Mouse (Mus musculus) myocyte (in vitro differentiated cells): ENCODE measurements at regions not wholly inside any gene's neighbourhood (a gene's known extent, or its start where the extent isn't known, plus 50 kb on each side); places are given as distances from the start of the nearest gene placed in this dataset.

Experiments
- H3K27me3 ChIP-seq: one replicate; pipeline ENCODE4 v1.6.1; 2011; ENCODE audit not compliant: control insufficient read depth, insufficient read depth, insufficient read length
- H3K36me3 ChIP-seq: one replicate; pipeline ENCODE4 v1.6.1; 2011; ENCODE audit not compliant: control insufficient read depth, insufficient read depth
- H3K4me2 ChIP-seq: one replicate; pipeline ENCODE4 v1.6.1; 2011; ENCODE audit warnings: low read depth, control low read depth
- H3K4me3 ChIP-seq: one replicate; pipeline ENCODE4 v1.5.1; 2011; ENCODE audit warnings: mild to moderate bottlenecking, control low read depth, moderate library complexity
- H3K79me2 ChIP-seq: one replicate; pipeline ENCODE4 v1.6.1; 2011; ENCODE audit not compliant: control insufficient read depth, insufficient read depth
- H3ac ChIP-seq: one replicate; pipeline ENCODE4 v1.6.1; 2011; ENCODE audit not compliant: control insufficient read depth, insufficient read length
- CEBPB ChIP-seq: IDR thresholded peaks from 2 replicates; pipeline ENCODE4 v1.6.1; 2011; ENCODE audit warnings: mild to moderate bottlenecking, moderate library complexity; ENCODE audit not compliant: poor library complexity, insufficient read depth, severe bottlenecking
- E2F4 ChIP-seq: IDR thresholded peaks from one replicate; pipeline ENCODE4 v1.6.1; 2011; ENCODE audit warnings: mild to moderate bottlenecking, control low read depth, moderate library complexity; ENCODE audit not compliant: insufficient read depth
- MAX ChIP-seq: IDR thresholded peaks from one replicate; pipeline ENCODE4 v1.6.1; 2011; ENCODE audit warnings: low read depth, mild to moderate bottlenecking, control low read depth
- MYOD1 ChIP-seq, 3 experiments: IDR thresholded peaks; one replicate each; pipeline ENCODE4 v1.6.1; 2011; ENCODE audit warnings: control low read depth in 2 of 3, low read depth in 2 of 3, mild to moderate bottlenecking in 2 of 3, moderate library complexity in 1 of 3; ENCODE audit not compliant: insufficient read length in 2 of 3, control insufficient read depth in 1 of 3
- MYOG ChIP-seq, 3 experiments: IDR thresholded peaks; one replicate each; pipeline ENCODE4 v1.6.1; 2011; ENCODE audit warnings: control low read depth in 2 of 3, low read depth in 2 of 3, mild to moderate bottlenecking in 2 of 3; ENCODE audit not compliant: insufficient read length in 2 of 3, control insufficient read depth in 1 of 3, insufficient read depth in 1 of 3
- POLR2A ChIP-seq: IDR thresholded peaks from one replicate; pipeline ENCODE4 v1.6.1; 2011; ENCODE audit warnings: low read depth, mild to moderate bottlenecking, control low read depth, moderate library complexity; ENCODE audit not compliant: insufficient read length
- POLR2AphosphoS2 ChIP-seq: IDR thresholded peaks from one replicate; pipeline ENCODE4 v1.6.1; 2011; ENCODE audit warnings: low read depth, control low read depth; ENCODE audit not compliant: insufficient read length
- REST ChIP-seq: IDR thresholded peaks from one replicate; pipeline ENCODE4 v1.6.1; 2011; ENCODE audit warnings: mild to moderate bottlenecking, control low read depth, moderate library complexity; ENCODE audit not compliant: insufficient read depth, insufficient read length
- SRF ChIP-seq: IDR thresholded peaks from one replicate; pipeline ENCODE4 v1.6.1; 2011; ENCODE audit warnings: low read depth; ENCODE audit not compliant: control insufficient read depth, insufficient read length
- TCF12 ChIP-seq: IDR thresholded peaks from one replicate; pipeline ENCODE4 v1.6.1; 2011; ENCODE audit warnings: mild to moderate bottlenecking, control low read depth; ENCODE audit not compliant: poor library complexity, insufficient read depth, severe bottlenecking
- TCF3 ChIP-seq: IDR thresholded peaks from one replicate; pipeline ENCODE4 v1.6.1; 2011; ENCODE audit warnings: low read depth, control low read depth; ENCODE audit not compliant: insufficient read length
- USF1 ChIP-seq: IDR thresholded peaks from one replicate; pipeline ENCODE4 v1.6.1; 2011; ENCODE audit warnings: low read depth, mild to moderate bottlenecking, control low read depth, moderate library complexity

DNA sequence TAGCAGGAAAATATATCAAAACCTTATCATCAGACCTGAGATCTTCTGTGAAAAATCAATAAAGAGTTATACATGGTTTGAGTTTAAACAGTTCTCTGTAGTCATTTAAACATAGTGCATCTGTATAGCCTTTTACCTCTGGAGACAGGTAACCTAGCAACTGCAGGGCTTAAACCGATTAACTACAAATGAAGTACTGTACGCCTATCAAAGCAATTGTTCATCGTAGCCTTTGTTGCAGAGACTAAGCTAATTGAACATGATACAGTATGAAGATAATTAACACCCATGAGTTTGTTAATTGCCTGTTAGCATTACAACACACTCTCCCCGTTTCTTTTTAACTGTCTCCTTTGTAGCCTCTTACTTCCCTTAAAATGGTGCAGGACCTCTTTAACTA, 128.2 kb downstream of the Lnpk start:
- TF ChIP-seq POLR2A (no peak), TCF3 (no peak), E2F4 (no peak), REST (no peak), CEBPB (no peak), USF1 (no peak), MYOD1 (IDR thresholded peaks at IDR 0.05; ENCODE audit: control insufficient read depth in 1 of 3, insufficient read length in 2 of 3, low read depth in 2 of 3) (no peak), POLR2AphosphoS2 (no peak), MYOG (IDR thresholded peaks at IDR 0.05; ENCODE audit: control insufficient read depth in 1 of 3, insufficient read depth in 1 of 3, insufficient read length in 2 of 3, low read depth in 2 of 3) (no peak), TCF12 (no peak), SRF (no peak), MAX (no peak)
- Histone ChIP-seq H3ac (no peak overlapping the region), H3K36me3 (no peaks in the 10 kb centered on the region), H3K4me2 (no peak overlapping the region), H3K79me2 (no peaks in the 10 kb centered on the region), H3K4me3 (no peak overlapping the region), H3K27me3 (no peaks in the 10 kb centered on the region)

DNA sequence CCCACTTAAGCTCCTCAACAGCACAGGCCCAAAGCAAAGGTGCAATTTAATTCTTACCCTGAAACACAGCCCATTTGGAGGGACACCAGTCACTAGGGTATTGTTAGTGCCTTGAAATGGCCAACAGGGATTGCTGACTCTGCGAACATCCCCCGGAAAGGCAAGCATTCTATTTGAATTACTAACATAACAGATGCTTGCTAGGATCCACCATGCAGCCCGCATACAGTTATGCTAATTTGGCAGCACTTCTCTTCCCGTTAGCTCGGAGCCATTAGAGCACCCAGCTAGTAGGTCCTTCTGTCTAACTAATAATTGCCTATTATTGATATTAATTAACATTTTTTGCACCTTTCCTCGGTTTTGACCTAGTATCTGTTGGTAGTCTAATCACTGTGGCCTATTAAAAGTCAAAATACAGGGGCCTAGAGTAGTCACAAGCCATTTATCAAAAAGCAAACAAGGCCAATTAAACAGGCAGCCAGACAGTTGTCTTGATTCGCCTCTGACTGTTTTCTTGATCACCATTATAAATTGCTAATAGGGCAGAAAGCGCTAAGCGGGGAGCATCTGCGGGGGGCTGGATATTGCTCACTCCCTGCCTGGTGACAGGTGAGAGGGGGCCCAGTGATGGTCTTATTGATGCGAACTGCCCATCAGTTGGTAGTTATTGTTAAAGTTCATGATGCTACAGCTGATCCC, 129.0 kb downstream of the Lnpk start:
- Histone ChIP-seq H3K4me3 (no peak overlapping the region), H3K4me2 (no peak overlapping the region), H3K36me3 (no peaks in the 10 kb centered on the region), H3ac (no peak overlapping the region), H3K27me3 (no peaks in the 10 kb centered on the region), H3K79me2 (no peaks in the 10 kb centered on the region)
- TF ChIP-seq MAX (no peak), MYOG (IDR thresholded peaks at IDR 0.05; ENCODE audit: control insufficient read depth in 1 of 3, insufficient read depth in 1 of 3, insufficient read length in 2 of 3, low read depth in 2 of 3) (no peak), SRF (no peak), POLR2AphosphoS2 (no peak), REST (no peak), USF1 (no peak), TCF12 (no peak), POLR2A (no peak), TCF3 (no peak), CEBPB (no peak)

DNA sequence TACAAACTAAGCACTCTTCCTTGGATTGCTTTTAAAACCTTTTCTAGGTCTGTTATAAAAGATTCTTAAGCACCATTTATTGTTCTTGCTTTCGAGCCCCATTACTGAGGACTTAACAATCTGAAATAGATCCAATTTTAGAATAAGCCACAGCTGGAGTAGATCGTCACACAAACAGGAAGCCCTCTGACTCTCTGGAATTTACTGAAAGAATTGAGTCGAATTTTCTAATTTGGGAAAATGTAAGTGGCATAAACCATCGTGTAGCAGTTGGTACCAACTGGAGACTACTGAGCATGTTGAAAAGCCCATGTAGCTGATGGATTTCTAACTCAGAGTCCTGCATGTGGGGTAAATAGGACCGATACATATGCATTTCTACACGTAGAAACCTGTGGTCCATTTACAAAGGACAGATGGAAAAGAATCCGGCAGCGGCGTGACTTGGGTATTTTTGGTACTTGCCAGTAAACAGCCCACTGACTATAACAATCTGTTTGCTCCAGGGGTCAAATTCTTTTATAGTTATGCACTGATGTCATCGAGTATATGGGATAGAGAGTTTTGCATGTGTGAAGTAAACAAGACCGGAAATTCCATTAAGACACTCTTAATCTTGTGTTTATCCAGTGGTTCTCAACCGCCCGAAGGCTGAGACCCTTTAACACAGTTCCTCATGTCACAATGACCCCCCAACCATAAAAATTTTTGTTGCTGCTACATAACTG, 143.9 kb downstream of the Lnpk start:
- H3K79me2 ChIP-seq = no peaks in the 10 kb centered on the region
- TF ChIP-seq USF1 (no peak), TCF12 (no peak), MAX (no peak), CEBPB (no peak), SRF (no peak), MYOG (IDR thresholded peaks at IDR 0.05; ENCODE audit: control insufficient read depth in 1 of 3, insufficient read depth in 1 of 3, insufficient read length in 2 of 3, low read depth in 2 of 3) (no peak), E2F4 (no peak), MYOD1 (IDR thresholded peaks at IDR 0.05; ENCODE audit: control insufficient read depth in 1 of 3, insufficient read length in 2 of 3, low read depth in 2 of 3) (no peak), POLR2A (no peak), TCF3 (no peak), REST (no peak), POLR2AphosphoS2 (no peak)
- H3K4me2 ChIP-seq = no peak overlapping the region
- H3K4me3 ChIP-seq = no peak overlapping the region
- H3ac ChIP-seq = no peak overlapping the region
- no peaks in the 10 kb centered on the region for H3K36me3 ChIP-seq
- peaks cover 7% of the 10 kb centered on the region for H3K27me3 ChIP-seq

DNA sequence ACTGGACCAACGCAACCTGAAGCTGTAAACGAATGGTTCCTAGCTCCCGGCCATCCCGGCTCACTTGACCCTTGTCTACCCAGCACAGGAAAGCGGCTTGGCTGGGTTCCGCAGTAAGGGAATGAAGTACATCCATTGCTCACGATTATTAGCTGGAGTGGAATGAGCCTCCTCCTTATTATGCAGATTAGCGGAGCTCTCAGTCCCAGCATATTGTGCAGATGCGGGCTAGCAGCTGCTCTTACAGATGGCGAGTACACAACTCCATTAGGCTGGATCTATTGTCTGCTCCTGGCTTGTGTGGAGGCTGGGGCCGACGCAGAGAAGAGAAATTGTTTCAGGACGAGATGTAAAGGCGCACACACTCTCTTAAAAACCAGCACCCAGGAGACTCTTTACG, 152.5 kb downstream of the Lnpk start:
- TF ChIP-seq POLR2A = no peak
- TF ChIP-seq MYOG (IDR thresholded peaks at IDR 0.05; ENCODE audit: control insufficient read depth in 1 of 3, insufficient read depth in 1 of 3, insufficient read length in 2 of 3, low read depth in 2 of 3) = no peak
- no peak for TF ChIP-seq SRF
- TF ChIP-seq CEBPB = no peak
- no peak for TF ChIP-seq POLR2AphosphoS2
- TF ChIP-seq MAX = no peak
- TF ChIP-seq TCF3 = no peak
- TF ChIP-seq TCF12 = no peak
- no peak for TF ChIP-seq REST
- TF ChIP-seq USF1 = no peak
- no peak for TF ChIP-seq MYOD1 (IDR thresholded peaks at IDR 0.05; ENCODE audit: control insufficient read depth in 1 of 3, insufficient read length in 2 of 3, low read depth in 2 of 3)
- TF ChIP-seq E2F4 = no peak
- Histone ChIP-seq H3ac (no peak overlapping the region), H3K4me2 (no peak overlapping the region), H3K36me3 (no peaks in the 10 kb centered on the region), H3K27me3 (peaks cover 19% of the 10 kb centered on the region), H3K4me3 (no peak overlapping the region), H3K79me2 (no peaks in the 10 kb centered on the region)
